Mouse (Mus musculus): ENCODE results near the gene Dcxr. TPM values are rescaled to one million over a fixed set of nuclear protein-coding genes. Genes with fewer than 3 reads are reported as not detected.

Gene Dcxr
- total and polyA plus RNA-seq, 2 experiments from 2014 or later = 11.2 to 13.2 TPM

DNA sequence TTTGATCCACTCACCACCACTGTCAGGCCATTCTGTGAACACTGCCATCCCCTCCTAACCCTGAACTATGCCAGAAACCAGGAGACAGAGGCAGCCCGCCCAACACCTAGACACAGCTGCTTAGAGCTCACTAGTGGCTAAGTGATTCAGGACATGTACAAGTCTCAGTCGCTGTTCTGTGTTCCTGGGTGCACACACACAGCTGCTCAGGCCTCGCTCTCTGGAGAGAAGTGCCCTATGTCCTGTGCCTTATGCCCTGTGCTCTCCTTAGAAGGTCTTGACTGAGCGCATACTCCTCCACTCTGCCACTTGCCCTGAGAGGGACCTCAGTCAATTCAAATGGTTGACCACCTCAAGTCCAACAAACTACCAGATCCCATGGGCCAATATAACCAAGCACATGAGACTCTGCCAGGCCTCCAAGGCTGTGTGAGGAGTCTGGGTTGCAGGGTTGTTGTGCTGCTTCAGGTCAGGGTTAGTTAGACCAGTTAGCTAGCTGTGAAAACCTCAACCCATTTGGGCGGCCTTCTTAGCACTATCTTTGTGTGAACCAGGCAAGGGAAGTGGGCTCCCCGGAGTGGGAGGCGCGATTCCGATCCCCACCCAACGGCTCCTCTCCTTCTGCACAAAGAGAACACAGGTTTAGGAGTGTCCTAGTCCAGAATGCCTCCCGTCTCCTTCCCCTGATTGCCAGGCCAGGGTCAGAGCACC is 1.6 kb upstream of the Dcxr start:
- DNase-seq (no peak), ATAC-seq (no peak)
- Histone ChIP-seq H3K4me1 (ENCODE audit: insufficient read depth) (no peaks in the 10 kb centered on the region), H3K4me3 (ENCODE audit: low read depth, low read length) (no peak overlapping the region), H3K27me3 (ENCODE audit: insufficient read depth, low read length) (no peaks in the 10 kb centered on the region), H3K9ac (no peak overlapping the region), H3K9me3 (ENCODE audit: low read length) (no peaks in the 10 kb centered on the region), H3K36me3 (ENCODE audit: insufficient read depth) (peaks cover 1% of the 10 kb centered on the region; the same call in 1 of the 2 replicates), H3K4me2 (ENCODE audit: low read depth) (no peak overlapping the region), H3K27ac (ENCODE audit: low read depth, low read length) (no peak overlapping the region)
- 69% methylated on average over 11 of the region's 11 CpGs for WGBS
- TF ChIP-seq CTCF (IDR thresholded peaks at IDR 0.05; ENCODE audit: low read depth) = no peak

DNA sequence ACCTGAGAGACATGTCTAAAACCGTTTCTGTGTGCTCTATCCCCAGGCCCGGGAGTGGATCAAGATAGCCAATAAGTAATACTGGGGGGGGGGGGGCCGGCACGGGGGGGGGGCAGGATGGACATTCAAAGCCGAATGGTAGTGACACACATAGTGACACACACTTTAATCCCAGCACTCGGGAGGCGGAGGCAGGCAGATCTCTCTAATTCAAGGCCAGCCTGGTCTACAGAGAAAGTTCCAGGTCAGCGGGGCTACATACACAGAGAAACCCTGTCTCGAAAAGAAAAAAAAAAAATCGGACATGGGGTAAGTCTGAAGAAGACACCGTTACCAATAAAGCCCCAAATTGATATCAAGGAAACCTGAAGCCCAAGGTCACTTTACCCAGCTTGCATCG is 483 bp upstream of the Dcxr start:
- Histone ChIP-seq H3K27me3 (ENCODE audit: insufficient read depth, low read length) (no peaks in the 10 kb centered on the region), H3K4me2 (ENCODE audit: low read depth) (no peak overlapping the region), H3K4me1 (ENCODE audit: insufficient read depth) (no peaks in the 10 kb centered on the region), H3K36me3 (ENCODE audit: insufficient read depth) (peaks cover 11% of the 10 kb centered on the region; the same call in 1 of the 2 replicates), H3K9me3 (ENCODE audit: low read length) (no peaks in the 10 kb centered on the region), H3K9ac (no peak overlapping the region), H3K27ac (ENCODE audit: low read depth, low read length) (no peak overlapping the region), H3K4me3 (ENCODE audit: low read depth, low read length) (no peak overlapping the region)
- WGBS = 58% methylated on average over 12 of the region's 12 CpGs
- DNase-seq = no peak
- no peak for ATAC-seq
- TF ChIP-seq CTCF (IDR thresholded peaks at IDR 0.05; ENCODE audit: low read depth) = no peak

DNA sequence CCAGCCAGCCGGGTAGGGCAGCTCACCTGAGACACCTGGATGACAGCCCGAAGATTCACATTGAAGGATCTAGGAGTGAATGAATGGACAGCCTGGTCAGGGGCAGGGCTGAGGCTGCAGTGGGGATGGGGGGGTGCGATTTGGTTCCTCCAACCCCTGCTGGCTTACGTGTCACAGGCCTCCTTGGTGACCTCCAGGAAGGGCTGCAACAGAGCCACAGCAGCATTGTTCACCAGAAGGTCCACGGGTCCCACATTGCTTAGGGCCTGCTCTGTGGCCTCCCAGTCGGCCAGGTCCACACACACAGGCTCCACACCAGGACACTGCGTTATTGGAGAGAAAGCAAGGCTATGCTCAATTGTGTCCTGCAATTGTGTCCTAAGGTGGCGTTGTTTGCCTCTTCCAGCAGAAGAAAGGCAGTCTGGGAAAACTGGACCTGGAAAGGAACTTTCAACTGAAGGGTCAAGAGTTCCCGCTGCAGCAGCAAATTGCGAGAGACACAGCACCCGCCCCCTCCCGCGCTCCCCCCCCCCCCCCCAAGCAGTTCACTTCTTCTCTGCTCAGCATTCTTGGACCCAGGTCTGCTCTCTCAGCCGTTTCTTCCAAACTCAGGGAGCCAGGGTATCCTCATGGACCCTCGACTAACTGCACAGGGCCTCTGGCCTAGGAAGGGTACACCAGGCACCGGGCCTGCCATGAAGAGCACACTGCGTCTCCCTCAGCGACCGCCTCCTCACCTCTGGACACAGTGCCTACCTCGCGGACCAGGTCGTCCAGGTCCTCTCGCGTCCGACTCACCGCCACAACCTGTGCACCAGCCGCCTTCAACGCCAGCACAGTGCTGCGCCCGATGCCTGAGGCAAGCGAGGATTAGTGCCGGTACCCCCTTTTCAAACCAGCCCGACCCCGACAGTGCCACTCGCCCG is 575 bp downstream of the Dcxr start:
- H3K27me3 ChIP-seq (ENCODE audit: insufficient read depth, low read length) = no peaks in the 10 kb centered on the region
- H3K27ac ChIP-seq (ENCODE audit: low read depth, low read length) = no peak overlapping the region
- no peaks in the 10 kb centered on the region for H3K9me3 ChIP-seq (ENCODE audit: low read length)
- peak; percentile 12; the same call in 1 of the 2 replicates for ATAC-seq
- WGBS = 19% methylated on average over 36 of the region's 36 CpGs
- H3K4me3 ChIP-seq (ENCODE audit: low read depth, low read length) = peak overlapping the region; percentile 39
- DNase-seq = no peak
- no peak for TF ChIP-seq CTCF (IDR thresholded peaks at IDR 0.05; ENCODE audit: low read depth)
- peaks cover 11% of the 10 kb centered on the region; the same call in 1 of the 2 replicates for H3K36me3 ChIP-seq (ENCODE audit: insufficient read depth)
- H3K4me2 ChIP-seq (ENCODE audit: low read depth) = peak overlapping the region; percentile 72
- H3K4me1 ChIP-seq (ENCODE audit: insufficient read depth) = no peaks in the 10 kb centered on the region
- peak overlapping the region; percentile 45 for H3K9ac ChIP-seq

- H3K9me3 ChIP-seq (ENCODE audit: low read length) = no peaks in the 10 kb centered on the region
- H3K9ac ChIP-seq = no peak overlapping the region
- no peak for TF ChIP-seq CTCF (IDR thresholded peaks at IDR 0.05; ENCODE audit: low read depth)
- no peaks in the 10 kb centered on the region; the same call in 1 of the 2 replicates for H3K4me1 ChIP-seq (ENCODE audit: insufficient read depth)
- H3K36me3 ChIP-seq (ENCODE audit: insufficient read depth) = peaks cover 23% of the 10 kb centered on the region
- no peak overlapping the region for H3K4me3 ChIP-seq (ENCODE audit: low read depth, low read length)
- H3K4me2 ChIP-seq (ENCODE audit: low read depth) = no peak overlapping the region
- WGBS = 85% methylated on average over 7 of the region's 7 CpGs
- ATAC-seq (no peak), DNase-seq (no peak)
- no peaks in the 10 kb centered on the region for H3K27me3 ChIP-seq (ENCODE audit: insufficient read depth, low read length)
- no peak overlapping the region for H3K27ac ChIP-seq (ENCODE audit: low read depth, low read length)
Observed at GRCm38 (mm10) chr11:120723509-120723908, 3.6 kb downstream of the Dcxr start.

- Histone ChIP-seq H3K9ac (peak overlapping the region; percentile 74; the same call in 1 of the 2 replicates), H3K27ac (ENCODE audit: low read depth, low read length) (no peak overlapping the region), H3K9me3 (ENCODE audit: low read length) (no peaks in the 10 kb centered on the region), H3K4me3 (ENCODE audit: low read depth, low read length) (peak overlapping the region; percentile 71), H3K36me3 (ENCODE audit: insufficient read depth) (peaks cover 29% of the 10 kb centered on the region), H3K4me1 (ENCODE audit: insufficient read depth) (no peaks in the 10 kb centered on the region; the same call in 1 of the 2 replicates), H3K4me2 (ENCODE audit: low read depth) (peak overlapping the region; percentile 91), H3K27me3 (ENCODE audit: insufficient read depth, low read length) (no peaks in the 10 kb centered on the region)
- ATAC-seq (no peak), DNase-seq (no peak)
- WGBS = 88% methylated on average over 11 of the region's 11 CpGs
- TF ChIP-seq CTCF (IDR thresholded peaks at IDR 0.05; ENCODE audit: low read depth) = no peak
Observed at GRCm38 (mm10) chr11:120722761-120723382, 4.2 kb downstream of the Dcxr start.

GRCm38 (mm10) chr11:120722067-120722630 is 4.9 kb downstream of the Dcxr start:
- no peaks in the 10 kb centered on the region for H3K9me3 ChIP-seq (ENCODE audit: low read length)
- H3K4me2 ChIP-seq (ENCODE audit: low read depth) = peak overlapping the region; percentile 91
- H3K4me1 ChIP-seq (ENCODE audit: insufficient read depth) = no peaks in the 10 kb centered on the region; the same call in 1 of the 2 replicates
- ATAC-seq (peak; percentile 17), DNase-seq (no peak)
- H3K27ac ChIP-seq (ENCODE audit: low read depth, low read length) = no peak overlapping the region
- TF ChIP-seq CTCF (IDR thresholded peaks at IDR 0.05; ENCODE audit: low read depth) = peak; percentile 21
- WGBS = 18% methylated on average over 21 of the region's 21 CpGs
- H3K4me3 ChIP-seq (ENCODE audit: low read depth, low read length) = peak overlapping the region; percentile 71
- no peaks in the 10 kb centered on the region for H3K27me3 ChIP-seq (ENCODE audit: insufficient read depth, low read length)
- peaks cover 36% of the 10 kb centered on the region for H3K36me3 ChIP-seq (ENCODE audit: insufficient read depth)
- H3K9ac ChIP-seq = peak overlapping the region; percentile 74
